Mouse (Mus musculus) bone marrow, adult 2 months (tissue): ENCODE data around the gene Fam107b.

ENCODE experiments used
- CTCF ChIP-seq: fragments of 200-500 bp; IDR thresholded peaks from 2 replicates; pipeline ENCODE4 v1.5.1; 2011; ENCODE audit warnings: low read length, control low read depth; ENCODE audit not compliant: control insufficient read depth, insufficient read depth
- POLR2A ChIP-seq: fragments of 200-500 bp; IDR thresholded peaks from 2 replicates; pipeline ENCODE4 v1.6.1; 2011; ENCODE audit warnings: low read depth, mild to moderate bottlenecking, control low read depth, low read length, borderline replicate concordance; ENCODE audit not compliant: control insufficient read depth

GRCm38 (mm10) chr2:3728090-3728489 is 157.8 kb downstream of the Fam107b start:
- TF ChIP-seq POLR2A: no peak
- TF ChIP-seq CTCF: no peak
